Mouse (Mus musculus) B cell, adult 67 days (primary cell): Measurements from ENCODE around the gene Cfl1. TPM values are rescaled to one million over a fixed set of nuclear protein-coding genes. Genes with fewer than 3 reads are reported as not detected.

ENCODE experiments used
- total RNA-seq, 2 experiments: library from RNA; stranded (reverse); gene quantifications; 4 replicates each; pipeline ENCODE4 v1.2.4; 2023

Gene Cfl1
- total RNA-seq, result 1,000 to 10,000 TPM; 1,245 to 1,301 TPM

GRCm38 (mm10) chr19:5490313-5490897 is at the start of gene Cfl1:
TSS of gene Cfl1 (plus strand) at chr19:5490455.

GRCm38 (mm10) chr19:5447515-5448353 is 42.5 kb upstream of the Cfl1 start, which contains the start of gene Fosl1:
TSS of gene Fosl1 (plus strand) at chr19:5447547.

DNA sequence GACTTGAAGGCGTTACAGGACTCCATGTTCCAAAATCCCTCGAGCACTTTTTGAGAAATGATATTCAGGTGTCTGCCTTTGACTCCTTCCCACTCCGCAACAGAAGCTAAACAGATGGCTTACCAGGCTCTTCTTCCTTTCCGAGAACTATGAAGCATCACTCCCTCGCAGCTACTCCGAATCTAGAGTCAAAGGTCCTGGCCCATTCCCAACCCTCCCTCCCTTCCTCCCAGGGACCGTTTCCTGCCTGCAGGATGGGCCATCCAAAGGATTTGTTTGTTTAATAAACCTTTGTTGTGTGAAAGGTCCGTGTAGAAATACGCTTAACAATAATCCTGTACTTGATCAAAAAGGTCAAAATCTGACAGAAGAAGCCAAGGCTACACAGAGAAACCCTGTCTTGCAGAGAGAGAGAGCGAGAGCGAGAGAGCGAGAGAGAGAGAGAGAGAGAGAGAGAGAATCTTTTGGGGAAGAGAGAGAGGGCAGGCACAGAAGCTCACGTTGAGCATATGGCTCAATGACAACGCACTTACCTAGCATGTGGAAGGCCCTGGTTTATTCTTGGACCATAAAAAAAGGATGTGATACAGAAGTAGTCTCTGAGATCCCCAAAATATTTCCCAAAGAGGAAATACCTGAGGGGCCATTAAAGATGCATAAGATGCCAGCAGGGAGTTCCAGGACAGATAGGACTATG is 32.4 kb upstream of the Cfl1 start, which contains the start of gene Ccdc85b:
Gene Ccdc85b (minus strand): TSS at position 149 of the 697 bp plus-strand sequence.

GRCm38 (mm10) chr19:5460465-5460911 is 29.8 kb upstream of the Cfl1 start, which contains the start of gene Fibp:
TSS of gene Fibp (plus strand) at chr19:5460615.

GRCm38 (mm10) chr19:5468374-5468773 is 21.9 kb upstream of the Cfl1 start, which contains the start of gene Ctsw:
TSS of gene Ctsw (minus strand) at chr19:5468507.

DNA sequence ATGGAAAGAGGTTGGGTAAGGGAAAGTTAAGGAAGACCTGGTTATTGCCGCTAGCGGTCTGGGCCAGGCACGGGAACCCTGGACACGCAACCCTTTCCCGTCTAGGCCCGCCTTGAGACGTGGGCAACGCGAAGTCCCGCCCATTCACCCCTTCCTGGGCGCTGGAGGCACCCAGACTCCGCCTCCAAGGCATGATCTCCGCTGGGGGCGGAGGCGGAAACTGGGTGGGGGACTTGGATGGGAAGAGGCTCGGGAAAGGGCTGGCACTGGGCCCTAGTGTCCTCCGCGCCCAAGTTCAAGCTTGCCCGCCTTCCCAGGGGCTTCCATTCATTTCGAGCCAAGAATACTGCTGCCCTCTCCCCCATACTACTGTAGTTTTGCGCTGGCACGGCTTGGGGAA is 16.5 kb upstream of the Cfl1 start, which contains the start of gene Efemp2:
Gene Efemp2 (plus strand): TSS at position 235 of the 400 bp plus-strand sequence.

DNA sequence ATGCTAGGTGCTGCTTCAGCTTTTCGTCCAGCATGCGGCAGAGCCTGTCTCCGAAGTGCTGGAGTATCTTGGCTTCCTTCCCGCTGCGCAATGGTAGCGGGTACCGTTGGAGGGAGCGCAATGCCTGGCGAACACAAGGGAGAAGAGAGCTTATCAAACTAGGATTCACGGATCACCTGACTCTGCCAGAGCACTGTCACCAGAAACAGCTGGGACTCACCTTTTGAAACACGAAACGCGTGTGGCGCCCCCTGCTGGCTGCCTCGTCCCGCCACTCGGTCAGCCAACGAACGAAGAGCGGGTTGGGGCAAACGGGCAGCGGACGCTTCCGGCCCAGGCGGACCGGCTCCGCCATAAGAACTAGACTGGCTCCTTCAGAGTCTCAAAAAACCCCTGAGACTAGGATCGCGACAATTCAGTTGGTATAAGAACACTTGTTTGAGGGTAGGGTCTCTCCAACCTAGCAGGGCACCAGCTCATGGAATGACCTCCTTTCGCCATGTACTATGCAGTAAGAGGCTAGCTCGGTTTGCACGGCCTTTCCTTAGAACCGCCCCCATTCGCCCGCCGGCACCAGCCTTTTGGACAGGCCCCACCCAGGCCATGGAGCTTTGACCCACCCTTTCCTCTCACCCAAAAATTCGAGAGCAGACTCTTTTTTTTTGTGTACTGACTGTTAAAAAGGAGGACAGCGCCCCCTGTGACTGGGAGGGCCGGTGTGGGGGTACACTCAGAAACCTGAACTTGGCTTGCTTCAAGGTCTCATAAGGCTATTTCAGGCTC is 2.3 kb upstream of the Cfl1 start, which contains the start of gene Mus81:
Gene Mus81 (minus strand): TSS at position 635 of the 783 bp plus-strand sequence.

GRCm38 (mm10) chr19:5503687-5504086 is 13.4 kb downstream of the Cfl1 start, which contains the start of gene 1700020D05Rik:
TSS of gene 1700020D05Rik (minus strand) at chr19:5503787.

GRCm38 (mm10) chr19:5510031-5511026 is 20.1 kb downstream of the Cfl1 start, which contains the start of gene Snx32:
TSS of gene Snx32 (minus strand) at chr19:5510538.

Other genes with a start within 250 kb of the Cfl1 start
- 10 to 100 TPM; 81.2 to 92.8 TPM for gene Pacs1, start 217.3 kb upstream of the Cfl1 start, total RNA-seq
- gene Sf3b2, start 195.0 kb upstream of the Cfl1 start, total RNA-seq, result 100 to 1,000 TPM; 309 to 311 TPM
- gene Gal3st3, start 192.1 kb upstream of the Cfl1 start, total RNA-seq, result not detected
- not detected for gene Catsper1, start 154.7 kb upstream of the Cfl1 start, total RNA-seq
- not detected for gene Cst6, start 140.9 kb upstream of the Cfl1 start, total RNA-seq
- gene Eif1ad, start 123.7 kb upstream of the Cfl1 start, total RNA-seq, result 10 to 100 TPM; 39.6 to 43.4 TPM
- gene Banf1, start 123.3 kb upstream of the Cfl1 start, total RNA-seq, result 10 to 100 TPM; 93.0 to 94.1 TPM
- 100 to 1,000 TPM; 177 to 198 TPM for gene Sart1, start 101.8 kb upstream of the Cfl1 start, total RNA-seq
- gene Tsga10ip, start 87.9 kb upstream of the Cfl1 start, total RNA-seq, result not detected
- gene Drap1, start 65.5 kb upstream of the Cfl1 start, total RNA-seq, result 100 to 1,000 TPM; 174 to 177 TPM
- gene AI837181, start 65.3 kb upstream of the Cfl1 start, total RNA-seq, result 10 to 100 TPM; 59.5 to 60.9 TPM
- 1 to 10 TPM in 1 of 2 experiments, not detected in 1; 1.3 TPM for gene Fosl1, start 42.9 kb upstream of the Cfl1 start, total RNA-seq
- gene Ccdc85b, start 32.6 kb upstream of the Cfl1 start, total RNA-seq, result 1 to 10 TPM; 3.1 to 3.6 TPM
- 100 to 1,000 TPM; 115 to 174 TPM for gene Fibp, start 29.8 kb upstream of the Cfl1 start, total RNA-seq
- 1 to 10 TPM; 2.0 to 3.3 TPM for gene Ctsw, start 21.9 kb upstream of the Cfl1 start, total RNA-seq
- gene Efemp2, start 16.5 kb upstream of the Cfl1 start, total RNA-seq, result 1 to 10 TPM in 1 of 2 experiments, not detected in 1; 1.5 TPM
- gene Mus81, start 2.1 kb upstream of the Cfl1 start, total RNA-seq, result 10 to 100 TPM; 39.6 to 51.8 TPM
- 1 to 10 TPM; 3.5 to 4.9 TPM for gene 1700020D05Rik, start 13.3 kb downstream of the Cfl1 start, total RNA-seq
- gene Snx32, start 20.1 kb downstream of the Cfl1 start, total RNA-seq, result 10 to 100 TPM; 10.4 to 14.2 TPM
- gene Ovol1, start 70.2 kb downstream of the Cfl1 start, total RNA-seq, result not detected
- 10 to 100 TPM; 21.5 to 25.2 TPM for gene Ap5b1, start 77.6 kb downstream of the Cfl1 start, total RNA-seq
- gene Rnaseh2c, start 111.4 kb downstream of the Cfl1 start, total RNA-seq, result 100 to 1,000 TPM in 1 of 2 experiments, 10 to 100 TPM in 1; 92.4 to 109 TPM
- 100 to 1,000 TPM; 107 to 122 TPM for gene Kat5, start 119.8 kb downstream of the Cfl1 start, total RNA-seq
- 100 to 1,000 TPM; 132 to 136 TPM for gene Rela, start 147.0 kb downstream of the Cfl1 start, total RNA-seq
- gene Sipa1, start 173.3 kb downstream of the Cfl1 start, total RNA-seq, result 100 to 1,000 TPM; 661 to 707 TPM
- 10 to 100 TPM; 62.0 to 64.7 TPM for gene Map3k11, start 198.3 kb downstream of the Cfl1 start, total RNA-seq
- gene Pcnx3, start 198.5 kb downstream of the Cfl1 start, total RNA-seq, result 100 to 1,000 TPM; 203 to 215 TPM
- not detected for gene Kcnk7, start 213.9 kb downstream of the Cfl1 start, total RNA-seq
- 10 to 100 TPM; 57.1 to 58.7 TPM for gene Ehbp1l1, start 235.9 kb downstream of the Cfl1 start, total RNA-seq
- 10 to 100 TPM; 23.5 to 24.9 TPM for gene Fam89b, start 239.2 kb downstream of the Cfl1 start, total RNA-seq